Comparison of ENCODE assay signal across 15 mouse cellular contexts in genomic region chr6:114714654-114715053, GRCm38 (mm10).
DNase-seq lines count a peak whose midpoint lies in the region; ATAC-seq lines count a peak whose summit lies in the region.
"Had no signal": no experiment of that assay in that cellular context is flagged by ENCODE, and none has a peak within 500 bp of the region (broad histone marks: within the 10 kb centered on the region; RNA-seq: fewer than 3 reads in every experiment).

No protein-coding gene starts in this region.

- no peak for DNase-seq in hindbrain, embryonic 14.5 days (ENCODE audit: low spot score)
- peak; percentile 38 for DNase-seq in forelimb bud, embryonic 11.5 days (ENCODE audit: low read depth, low spot score)
- peak; percentile 47 for DNase-seq in midbrain, embryonic 14.5 days
- DNase-seq in adrenal gland, postnatal 4 days (ENCODE audit: low spot score in 2 of 2), result no peak
- no peak for DNase-seq in spleen, postnatal 10 days (ENCODE audit: low spot score in 2 of 2)
- DNase-seq: adrenal gland, adult 8-10 months; cerebellum, adult 9-11 months; gastrocnemius, postnatal 36 days; kidney, postnatal 25 days had no signal

- H3K4me3 ChIP-seq in hindbrain, embryonic 12.5 days, result no peak overlapping the region
- H3K4me3 ChIP-seq in hindbrain, embryonic 14.5 days (replicated peaks; ENCODE audit: low read length), result no peak overlapping the region
- H3K4me3 ChIP-seq in embryonic facial prominence, embryonic 15.5 days (replicated peaks), result no peak overlapping the region
- no peak overlapping the region for H3K4me3 ChIP-seq in midbrain, embryonic 14.5 days (replicated peaks; ENCODE audit: low read depth, low read length)
- H3K4me3 ChIP-seq: neural tube, embryonic 13.5 days had no signal

- H3K27ac ChIP-seq in hindbrain, embryonic 12.5 days, result 0 out of 2 replicates have a peak overlapping the region, but pooled peaks have one; percentile 30
- H3K27ac ChIP-seq in hindbrain, embryonic 14.5 days, result no peak overlapping the region
- H3K27ac ChIP-seq in embryonic facial prominence, embryonic 15.5 days (replicated peaks), result 0 out of 2 replicates have a peak overlapping the region, but pooled peaks have one; percentile 7
- H3K27ac ChIP-seq in midbrain, embryonic 14.5 days (replicated peaks; ENCODE audit: low read depth, low read length), result 0 out of 2 replicates have a peak overlapping the region, but pooled peaks have one; percentile 26

- H3K9ac ChIP-seq in hindbrain, embryonic 12.5 days, result no peak overlapping the region
- no peak overlapping the region for H3K9ac ChIP-seq in hindbrain, embryonic 14.5 days
- H3K9ac ChIP-seq in embryonic facial prominence, embryonic 15.5 days, result no peak overlapping the region
- no peak overlapping the region for H3K9ac ChIP-seq in midbrain, embryonic 14.5 days (replicated peaks; ENCODE audit: low read length)
- H3K9ac ChIP-seq: neural tube, embryonic 13.5 days had no signal

- no peaks in the 10 kb centered on the region for H3K9me3 ChIP-seq in hindbrain, embryonic 12.5 days (replicated peaks)
- no peaks in the 10 kb centered on the region for H3K9me3 ChIP-seq in hindbrain, embryonic 14.5 days (ENCODE audit: control insufficient read depth, low read length)
- no peaks in the 10 kb centered on the region for H3K9me3 ChIP-seq in embryonic facial prominence, embryonic 15.5 days (replicated peaks)
- no peaks in the 10 kb centered on the region for H3K9me3 ChIP-seq in midbrain, embryonic 14.5 days (ENCODE audit: control insufficient read depth, low read length)
- H3K9me3 ChIP-seq: G1E; neural tube, embryonic 13.5 days had no signal

- no peak overlapping the region for H3K4me2 ChIP-seq in hindbrain, embryonic 12.5 days (replicated peaks)
- H3K4me2 ChIP-seq in hindbrain, embryonic 14.5 days (replicated peaks), result no peak overlapping the region
- no peak overlapping the region for H3K4me2 ChIP-seq in embryonic facial prominence, embryonic 15.5 days (replicated peaks)
- no peak overlapping the region for H3K4me2 ChIP-seq in midbrain, embryonic 14.5 days (ENCODE audit: low read length)
- H3K4me2 ChIP-seq: neural tube, embryonic 13.5 days had no signal

- H3K36me3 ChIP-seq in hindbrain, embryonic 12.5 days, result no peaks in the 10 kb centered on the region
- no peaks in the 10 kb centered on the region for H3K36me3 ChIP-seq in hindbrain, embryonic 14.5 days (replicated peaks; ENCODE audit: control insufficient read depth, insufficient read depth)
- 0 out of 2 replicates have a peak, but pooled peaks cover 6% of the 10 kb centered on the region for H3K36me3 ChIP-seq in embryonic facial prominence, embryonic 15.5 days
- H3K36me3 ChIP-seq in midbrain, embryonic 14.5 days (ENCODE audit: control insufficient read depth, insufficient read depth, low read length), result 0 out of 2 replicates have a peak, but pooled peaks cover 4% of the 10 kb centered on the region
- H3K36me3 ChIP-seq: neural tube, embryonic 13.5 days had no signal

- peaks cover 18% of the 10 kb centered on the region for H3K4me1 ChIP-seq in hindbrain, embryonic 12.5 days
- H3K4me1 ChIP-seq in hindbrain, embryonic 14.5 days (replicated peaks; ENCODE audit: control insufficient read depth, insufficient read depth, low read length), result peaks cover 16% of the 10 kb centered on the region
- peaks cover 14% of the 10 kb centered on the region for H3K4me1 ChIP-seq in embryonic facial prominence, embryonic 15.5 days
- peaks cover 17% of the 10 kb centered on the region for H3K4me1 ChIP-seq in midbrain, embryonic 14.5 days (ENCODE audit: control insufficient read depth, insufficient read depth, low read length)

- H3K27me3 ChIP-seq in hindbrain, embryonic 12.5 days, result no peaks in the 10 kb centered on the region
- no peaks in the 10 kb centered on the region for H3K27me3 ChIP-seq in hindbrain, embryonic 14.5 days (ENCODE audit: control insufficient read depth, insufficient read depth, low read length)
- H3K27me3 ChIP-seq in embryonic facial prominence, embryonic 15.5 days, result no peaks in the 10 kb centered on the region
- no peaks in the 10 kb centered on the region for H3K27me3 ChIP-seq in midbrain, embryonic 14.5 days (ENCODE audit: control insufficient read depth, insufficient read depth, low read length)
- H3K27me3 ChIP-seq: neural tube, embryonic 13.5 days had no signal

- WGBS in hindbrain, embryonic 12.5 days, result 32% methylated on average over 5 of the region's 5 CpGs
- WGBS in hindbrain, embryonic 14.5 days, result 25% methylated on average over 5 of the region's 5 CpGs
- 47% methylated on average over 5 of the region's 5 CpGs for WGBS in embryonic facial prominence, embryonic 15.5 days
- WGBS in midbrain, embryonic 14.5 days, result 11% methylated on average over 5 of the region's 5 CpGs

- ATAC-seq in hindbrain, embryonic 12.5 days (ENCODE audit: low FRiP score), result no peak
- ATAC-seq in hindbrain, embryonic 14.5 days (ENCODE audit: low FRiP score), result no peak
- ATAC-seq in embryonic facial prominence, embryonic 15.5 days (ENCODE audit: insufficient number of reproducible peaks, low FRiP score, low TSS enrichment, low read depth), result no peak
- ATAC-seq in midbrain, embryonic 14.5 days (ENCODE audit: low FRiP score, low TSS enrichment), result no peak
- ATAC-seq: intestine, postnatal 0 days; lung, postnatal 0 days had no signal

Comparison
In these comparisons a context has a peak if more than half of its experiments do, and no peak if none do; other contexts are left out.
1. DNase-seq: peak in forelimb bud, embryonic 11.5 days (single experiment) and midbrain, embryonic 14.5 days (single experiment); none in hindbrain, embryonic 14.5 days (single experiment), adrenal gland, postnatal 4 days (0 of 2) and spleen, postnatal 10 days (0 of 2).